Mouse (Mus musculus) macrophage (primary cell): ENCODE results near the gene Spaca3. TPM values are rescaled to one million over a fixed set of nuclear protein-coding genes. Genes with fewer than 3 reads are reported as not detected.

ENCODE experiments used
- H3K27ac ChIP-seq: fragments of 350-480 bp; formaldehyde crosslinking; 2 replicates; pipeline ENCODE4 v1.9.0; 2021
- H3K36me3 ChIP-seq: fragments of 350-480 bp; formaldehyde crosslinking; 2 replicates; pipeline ENCODE4 v1.9.0; 2021; ENCODE audit errors: inconsistent target
- H3K4me3 ChIP-seq: fragments of 350-480 bp; formaldehyde crosslinking; 2 replicates; pipeline ENCODE4 v1.9.0; 2021; ENCODE audit errors: inconsistent target
- H3K79me2 ChIP-seq: fragments of 350-480 bp; formaldehyde crosslinking; 2 replicates; pipeline ENCODE4 v1.9.0; 2021; ENCODE audit errors: inconsistent target
- WGBS: methylation state at CpG from one replicate; pipeline ENCODE4 v1.1.7; 2026; ENCODE audit warnings: inconsistent platforms; ENCODE audit not compliant: missing documents; 5-methylcytosine and 5-hydroxymethylcytosine counted together
- polyA plus RNA-seq: library from polyadenylated mRNA; stranded (reverse); fragments of 250-400 nt; gene quantifications from 3 replicates; pipeline ENCODE4 v1.2.4, GENCODE M21; 2018; ENCODE audit warnings: inconsistent platforms

Spaca3 gene
- polyA plus RNA-seq, 1 experiment from 2014 or later: not detected

GRCm38 (mm10) chr11:80886365-80886764, 28.2 kb downstream of the Spaca3 start:
- H3K4me3 ChIP-seq: no peak overlapping the region
- no peaks in the 10 kb centered on the region for H3K36me3 ChIP-seq
- H3K27ac ChIP-seq: no peak overlapping the region
- WGBS: 83% methylated on average over 7 of the region's 7 CpGs
- H3K79me2 ChIP-seq: no peaks in the 10 kb centered on the region

GRCm38 (mm10) chr11:80887021-80887420, 28.9 kb downstream of the Spaca3 start:
- Histone ChIP-seq H3K36me3 (no peaks in the 10 kb centered on the region), H3K79me2 (no peaks in the 10 kb centered on the region), H3K4me3 (no peak overlapping the region), H3K27ac (no peak overlapping the region)
- 80% methylated on average over 3 of the region's 3 CpGs for WGBS

GRCm38 (mm10) chr11:80889336-80890063, 31.3 kb downstream of the Spaca3 start:
- H3K27ac ChIP-seq: no peak overlapping the region
- no peak overlapping the region for H3K4me3 ChIP-seq
- 27% methylated on average over 7 of the region's 7 CpGs for WGBS
- H3K36me3 ChIP-seq: no peaks in the 10 kb centered on the region
- no peaks in the 10 kb centered on the region for H3K79me2 ChIP-seq

GRCm38 (mm10) chr11:80895853-80896252, 37.7 kb downstream of the Spaca3 start:
- H3K27ac ChIP-seq: no peak overlapping the region
- H3K4me3 ChIP-seq: no peak overlapping the region
- WGBS: 96% methylated on average over 3 of the region's 3 CpGs
- H3K79me2 ChIP-seq: no peaks in the 10 kb centered on the region
- no peaks in the 10 kb centered on the region for H3K36me3 ChIP-seq

- Histone ChIP-seq H3K79me2 (no peaks in the 10 kb centered on the region), H3K4me3 (no peak overlapping the region), H3K36me3 (no peaks in the 10 kb centered on the region), H3K27ac (no peak overlapping the region)
- 81% methylated on average over 4 of the region's 4 CpGs for WGBS
Measured at GRCm38 (mm10) chr11:80900555-80900954, 42.4 kb downstream of the Spaca3 start.

GRCm38 (mm10) chr11:80902664-80903063, 44.5 kb downstream of the Spaca3 start:
- WGBS: 50% methylated on average over 7 of the region's 7 CpGs
- Histone ChIP-seq H3K79me2 (no peaks in the 10 kb centered on the region), H3K36me3 (no peaks in the 10 kb centered on the region), H3K4me3 (no peak overlapping the region), H3K27ac (no peak overlapping the region)

GRCm38 (mm10) chr11:80903426-80903825, 45.3 kb downstream of the Spaca3 start:
- H3K4me3 ChIP-seq: no peak overlapping the region
- WGBS: 81% methylated on average over 10 of the region's 10 CpGs
- H3K79me2 ChIP-seq: no peaks in the 10 kb centered on the region
- no peaks in the 10 kb centered on the region for H3K36me3 ChIP-seq
- no peak overlapping the region for H3K27ac ChIP-seq

GRCm38 (mm10) chr11:80904559-80904958, 46.4 kb downstream of the Spaca3 start:
- Histone ChIP-seq H3K79me2 (no peaks in the 10 kb centered on the region), H3K27ac (no peak overlapping the region), H3K36me3 (no peaks in the 10 kb centered on the region), H3K4me3 (no peak overlapping the region)
- WGBS: 93% methylated on average over 2 of the region's 2 CpGs

GRCm38 (mm10) chr11:80906456-80906855, 48.3 kb downstream of the Spaca3 start:
- Histone ChIP-seq H3K36me3 (no peaks in the 10 kb centered on the region), H3K27ac (no peak overlapping the region)
- 32% methylated on average over 4 of the region's 4 CpGs for WGBS

GRCm38 (mm10) chr11:80907820-80908219, 49.7 kb downstream of the Spaca3 start:
- H3K27ac ChIP-seq: no peak overlapping the region
- H3K79me2 ChIP-seq: no peaks in the 10 kb centered on the region
- WGBS: 83% methylated on average over 6 of the region's 6 CpGs
- no peak overlapping the region for H3K4me3 ChIP-seq
- H3K36me3 ChIP-seq: no peaks in the 10 kb centered on the region

More at GRCm38 (mm10) chr11:80906456-80906855, 48.3 kb downstream of the Spaca3 start:
- H3K4me3 ChIP-seq: no peak overlapping the region
- H3K79me2 ChIP-seq: no peaks in the 10 kb centered on the region

- no peaks in the 10 kb centered on the region for H3K36me3 ChIP-seq
- WGBS: 84% methylated on average over 5 of the region's 5 CpGs
- H3K27ac ChIP-seq: no peak overlapping the region
- no peak overlapping the region for H3K4me3 ChIP-seq
- H3K79me2 ChIP-seq: no peaks in the 10 kb centered on the region
Measured at GRCm38 (mm10) chr11:80912721-80913120, 54.6 kb downstream of the Spaca3 start.

GRCm38 (mm10) chr11:80913408-80914024, 55.4 kb downstream of the Spaca3 start:
- Histone ChIP-seq H3K36me3 (no peaks in the 10 kb centered on the region), H3K4me3 (no peak overlapping the region), H3K27ac (no peak overlapping the region), H3K79me2 (no peaks in the 10 kb centered on the region)
- 49% methylated on average over 4 of the region's 4 CpGs for WGBS

Other genes starting within 250 kb of the Spaca3 start
- gene Myo1d, start 78.3 kb upstream of the Spaca3 start, polyA plus RNA-seq: 0.16 to 0.41 TPM (median 0.36 TPM) in 3 replicates
- not detected in 3 replicates for gene Tmem98, start 48.2 kb upstream of the Spaca3 start, polyA plus RNA-seq